Mouse (Mus musculus) liver, adult 2 months (tissue): ENCODE results near the gene Anapc1. TPM values are rescaled to one million over a fixed set of nuclear protein-coding genes. Genes with fewer than 3 reads are reported as not detected.

Source experiments
- DNase-seq: peaks from one replicate; pipeline ENCODE4 v3.0.0-alpha.2; 2011; ENCODE audit warnings: low read depth, low spot score; ENCODE audit errors: extremely low read depth
- H3K27ac ChIP-seq: fragments of 200-500 bp; replicated peaks from 2 replicates; pipeline ENCODE4 v1.5.1; 2012; ENCODE audit warnings: low read depth, mild to moderate bottlenecking, control low read depth, inconsistent platforms, low read length; ENCODE audit not compliant: insufficient read depth
- H3K27me3 ChIP-seq: fragments of 200-500 bp; 2 replicates; pipeline ENCODE4 v1.6.1; 2012; ENCODE audit warnings: mild to moderate bottlenecking, moderate library complexity, low read length, inconsistent platforms; ENCODE audit not compliant: control insufficient read depth, insufficient read depth
- H3K36me3 ChIP-seq: fragments of 200-500 bp; 2 replicates; pipeline ENCODE4 v1.6.1; 2012; ENCODE audit warnings: low read length, inconsistent platforms; ENCODE audit not compliant: control insufficient read depth, insufficient read depth
- H3K4me1 ChIP-seq: fragments of 200-500 bp; 2 replicates; pipeline ENCODE4 v1.6.1; 2011; ENCODE audit warnings: low read length; ENCODE audit not compliant: control insufficient read depth, insufficient read depth
- H3K4me3 ChIP-seq: fragments of 200-500 bp; 2 replicates; pipeline ENCODE4 v1.5.1; 2011; ENCODE audit warnings: low read depth, mild to moderate bottlenecking, control low read depth, low read length, moderate library complexity; ENCODE audit not compliant: insufficient read depth
- H3K79me2 ChIP-seq: fragments of 200-500 bp; 2 replicates; pipeline ENCODE4 v1.6.1; 2012; ENCODE audit warnings: inconsistent platforms, mild to moderate bottlenecking, low read length, moderate library complexity; ENCODE audit not compliant: control insufficient read depth, insufficient read depth
- H3K9ac ChIP-seq: fragments of 200-500 bp; 2 replicates; pipeline ENCODE4 v1.6.1; 2012; ENCODE audit warnings: low read depth, mild to moderate bottlenecking, control low read depth, inconsistent platforms, low read length
- CTCF ChIP-seq: fragments of 200-500 bp; IDR thresholded peaks from 2 replicates; pipeline ENCODE4 v1.5.1; 2011; ENCODE audit warnings: low read depth, low read length, control low read depth
- POLR2A ChIP-seq: fragments of 200-500 bp; IDR thresholded peaks from 2 replicates; pipeline ENCODE4 v1.6.1; 2011; ENCODE audit warnings: low read length, control low read depth; ENCODE audit not compliant: insufficient read depth; ENCODE audit errors: extremely low read depth
- WGBS: fragments of 180-500 bp; shearing (Covaris S2); methylation state at CpG from one replicate; pipeline ENCODE4 v1.1.7; 2018; 5-methylcytosine and 5-hydroxymethylcytosine counted together
- polyA plus RNA-seq: library from polyadenylated mRNA; depleted of rRNA; stranded (reverse); fragments of >200 nt; gene quantifications from 2 replicates; pipeline ENCODE4 v1.2.3, GENCODE M21; 2012
- total RNA-seq: library from RNA; depleted of rRNA; stranded (reverse); fragments of >200 nt; gene quantifications from 2 replicates; pipeline ENCODE4 v1.2.3, GENCODE M21; 2014

Anapc1 gene
- total and polyA plus RNA-seq, 2 experiments, result 22.3 to 33.0 TPM

GRCm38 (mm10) chr2:128714724-128715241 is 27.6 kb upstream of the Anapc1 start:
- TF ChIP-seq POLR2A, result no peak
- no peak for TF ChIP-seq CTCF

GRCm38 (mm10) chr2:128713548-128714003 is 26.4 kb upstream of the Anapc1 start:
- Histone ChIP-seq H3K27me3 (no peaks in the 10 kb centered on the region), H3K4me1 (peaks cover 32% of the 10 kb centered on the region), H3K36me3 (no peaks in the 10 kb centered on the region; the same call in 1 of the 2 replicates), H3K27ac (peak overlapping the region; percentile 54), H3K9ac (0 out of 2 replicates have a peak overlapping the region, but pooled peaks have one; percentile 6), H3K4me3 (no peak overlapping the region), H3K79me2 (peaks cover 18% of the 10 kb centered on the region)
- TF ChIP-seq POLR2A (no peak), CTCF (no peak)
- peak; percentile 69 for DNase-seq
- WGBS, result 25% methylated on average over 5 of the region's 5 CpGs

More at GRCm38 (mm10) chr2:128714724-128715241, 27.6 kb upstream of the Anapc1 start:
- 21% methylated on average over 7 of the region's 7 CpGs for WGBS
- Histone ChIP-seq H3K9ac (peak overlapping the region; percentile 6; the same call in 1 of the 2 replicates), H3K27me3 (no peaks in the 10 kb centered on the region), H3K4me1 (peaks cover 32% of the 10 kb centered on the region), H3K36me3 (no peaks in the 10 kb centered on the region; the same call in 1 of the 2 replicates), H3K27ac (peak overlapping the region; percentile 56), H3K4me3 (no peak overlapping the region), H3K79me2 (peaks cover 18% of the 10 kb centered on the region)
- peak; percentile 73 for DNase-seq

- H3K9ac ChIP-seq, result no peak overlapping the region
- TF ChIP-seq POLR2A, result no peak
- no peak for TF ChIP-seq CTCF
- no peaks in the 10 kb centered on the region for H3K27me3 ChIP-seq
- H3K79me2 ChIP-seq, result peaks cover 18% of the 10 kb centered on the region
- H3K4me3 ChIP-seq, result no peak overlapping the region
- peak overlapping the region; percentile 47; the same call in 1 of the 2 replicates for H3K27ac ChIP-seq
- no peak for DNase-seq
- WGBS, result 68% methylated on average over 6 of the region's 6 CpGs
- H3K36me3 ChIP-seq, result no peaks in the 10 kb centered on the region; the same call in 1 of the 2 replicates
- peaks cover 32% of the 10 kb centered on the region for H3K4me1 ChIP-seq
Observed at GRCm38 (mm10) chr2:128712940-128713339, 25.7 kb upstream of the Anapc1 start.

GRCm38 (mm10) chr2:128710609-128711008 is 23.4 kb upstream of the Anapc1 start:
- peak; percentile 63 for DNase-seq
- TF ChIP-seq POLR2A, result no peak
- TF ChIP-seq CTCF, result no peak
- Histone ChIP-seq H3K9ac (no peak overlapping the region), H3K4me1 (peaks cover 24% of the 10 kb centered on the region), H3K27ac (peak overlapping the region; percentile 39), H3K79me2 (peaks cover 20% of the 10 kb centered on the region; the same call in 1 of the 2 replicates), H3K4me3 (no peak overlapping the region), H3K36me3 (no peaks in the 10 kb centered on the region; the same call in 1 of the 2 replicates), H3K27me3 (no peaks in the 10 kb centered on the region)
- WGBS, result 31% methylated on average over 6 of the region's 6 CpGs

- TF ChIP-seq CTCF (no peak), POLR2A (no peak)
- H3K27ac ChIP-seq, result 0 out of 2 replicates have a peak overlapping the region, but pooled peaks have one; percentile 19
- no peak overlapping the region for H3K9ac ChIP-seq
- 80% methylated on average over 6 of the region's 6 CpGs for WGBS
- peaks cover 17% of the 10 kb centered on the region for H3K4me1 ChIP-seq
- no peaks in the 10 kb centered on the region; the same call in 1 of the 2 replicates for H3K36me3 ChIP-seq
- peaks cover 23% of the 10 kb centered on the region; the same call in 1 of the 2 replicates for H3K79me2 ChIP-seq
- no peaks in the 10 kb centered on the region for H3K27me3 ChIP-seq
- no peak overlapping the region for H3K4me3 ChIP-seq
- DNase-seq, result peak; percentile 41
Observed at GRCm38 (mm10) chr2:128709264-128709663, 22.1 kb upstream of the Anapc1 start.

- Histone ChIP-seq H3K79me2 (peaks cover 19% of the 10 kb centered on the region; the same call in 1 of the 2 replicates), H3K4me1 (peaks cover 10% of the 10 kb centered on the region), H3K4me3 (peak overlapping the region; percentile 4; the same call in 1 of the 2 replicates), H3K36me3 (no peaks in the 10 kb centered on the region), H3K9ac (peak overlapping the region; percentile 9), H3K27me3 (no peaks in the 10 kb centered on the region), H3K27ac (peak overlapping the region; percentile 49)
- 12% methylated on average over 3 of the region's 3 CpGs for WGBS
- TF ChIP-seq POLR2A (no peak), CTCF (no peak)
- DNase-seq, result peak; percentile 66
Observed at GRCm38 (mm10) chr2:128704474-128704873, 17.3 kb upstream of the Anapc1 start.
